Mouse (Mus musculus): Measurements from ENCODE around the gene Ydjc.
"Not testable (repeated sequence)": the region's sequence is repeated elsewhere in the genome, so short reads cannot be mapped to it uniquely, and the experiment has no call there.

Gene Ydjc

GRCm38 (mm10) chr16:17151874-17152273 lies 7.5 kb downstream of the Ydjc start:
- no peak for DNase-seq (ENCODE audit: low spot score)

DNA sequence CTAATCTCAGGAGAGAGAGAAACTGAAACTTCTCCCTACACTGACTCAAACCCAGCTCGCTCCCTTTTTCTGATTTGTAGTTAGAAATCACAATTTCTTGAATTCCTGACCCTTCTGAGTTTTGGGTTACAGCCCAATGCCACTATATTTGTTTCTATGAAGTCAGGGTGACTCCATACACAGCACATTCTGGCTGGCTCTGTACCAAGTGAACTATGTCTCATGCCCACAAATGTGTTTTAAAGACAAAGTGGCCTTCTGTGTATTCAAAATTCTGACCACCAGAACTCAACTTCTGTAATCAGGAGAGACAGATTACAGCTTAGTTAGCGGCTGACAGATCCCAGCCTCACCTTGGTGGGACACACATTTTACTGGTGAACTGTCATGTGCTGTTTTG lies 9.9 kb downstream of the Ydjc start:
- no peak for DNase-seq (ENCODE audit: low spot score)

GRCm38 (mm10) chr16:17165478-17165877 lies 21.1 kb downstream of the Ydjc start:
- not testable (repeated sequence) for DNase-seq (ENCODE audit: low spot score)

GRCm38 (mm10) chr16:17167179-17167578 lies 22.8 kb downstream of the Ydjc start:
- DNase-seq (ENCODE audit: low spot score), result no peak

DNA sequence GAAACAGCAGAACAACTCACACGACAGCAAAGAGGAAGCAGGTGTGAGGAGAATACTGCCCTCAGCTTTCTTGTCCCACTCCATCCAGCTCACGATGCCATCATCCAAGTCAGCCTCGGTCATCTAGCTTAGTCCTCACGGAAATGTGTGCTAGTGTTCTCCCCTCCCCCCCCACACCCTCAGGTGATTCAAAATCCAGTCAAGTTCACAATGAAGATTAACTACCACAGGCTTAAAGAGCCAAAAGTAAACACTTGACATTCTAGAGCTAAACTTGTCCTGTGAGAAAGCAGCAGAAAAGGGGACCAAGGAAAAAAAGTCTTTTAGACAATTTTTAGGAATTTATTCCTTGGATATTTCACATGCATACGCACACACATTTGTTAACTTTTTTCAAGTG lies 23.6 kb downstream of the Ydjc start:
- no peak for DNase-seq (ENCODE audit: low spot score)

- no peak for DNase-seq (ENCODE audit: low spot score)
Measured at GRCm38 (mm10) chr16:17175765-17176164, 31.3 kb downstream of the Ydjc start.

DNA sequence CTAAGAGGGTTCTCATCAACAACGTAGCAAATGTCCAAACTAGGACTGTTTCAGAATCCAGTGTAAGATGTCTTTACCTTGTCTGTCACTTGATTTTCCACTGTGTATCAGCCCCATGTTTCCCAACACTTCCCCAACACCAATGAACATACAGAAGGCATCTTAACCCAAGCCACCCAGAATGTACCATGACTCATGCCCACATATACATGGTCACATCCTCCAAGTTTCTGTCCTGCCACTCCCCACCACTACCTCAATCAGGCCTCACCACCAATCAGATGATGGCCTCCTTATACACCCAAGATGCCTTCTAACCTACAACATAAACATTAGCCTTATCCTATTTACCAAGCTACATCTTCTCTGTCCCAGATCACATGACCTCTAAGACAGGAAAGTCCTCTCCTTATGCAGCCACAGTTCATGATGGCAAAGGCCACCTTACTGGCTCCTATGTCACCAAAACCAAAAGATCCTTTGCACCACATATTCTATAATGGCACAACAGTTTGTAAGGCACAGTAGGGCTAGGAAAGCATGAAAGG lies 33.3 kb downstream of the Ydjc start:
- DNase-seq (ENCODE audit: low spot score), result no peak

GRCm38 (mm10) chr16:17179706-17180105 lies 35.3 kb downstream of the Ydjc start:
- no peak for DNase-seq (ENCODE audit: low spot score)

DNA sequence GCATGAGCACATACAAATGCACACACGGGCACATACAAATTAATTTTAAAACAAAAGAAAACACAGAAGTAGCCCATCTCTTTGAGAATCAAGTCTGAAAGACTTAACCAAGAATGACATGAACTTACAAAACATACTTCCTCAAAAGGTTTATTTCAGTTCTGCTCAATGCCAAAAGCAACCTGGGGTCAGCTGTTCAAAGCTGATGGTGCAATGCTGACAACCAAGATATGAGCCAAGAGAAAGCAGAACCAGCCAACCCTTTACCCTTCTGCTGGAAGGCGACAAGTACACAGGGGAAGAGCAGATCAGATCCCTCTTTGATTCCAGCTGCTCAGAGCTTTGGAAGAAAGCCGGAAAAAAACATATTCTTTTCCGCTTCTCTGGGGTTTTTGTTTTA lies 37.0 kb downstream of the Ydjc start:
- no peak for DNase-seq (ENCODE audit: low spot score)

- DNase-seq (ENCODE audit: low spot score), result no peak
Measured at GRCm38 (mm10) chr16:17182136-17182535, 37.7 kb downstream of the Ydjc start.

DNA sequence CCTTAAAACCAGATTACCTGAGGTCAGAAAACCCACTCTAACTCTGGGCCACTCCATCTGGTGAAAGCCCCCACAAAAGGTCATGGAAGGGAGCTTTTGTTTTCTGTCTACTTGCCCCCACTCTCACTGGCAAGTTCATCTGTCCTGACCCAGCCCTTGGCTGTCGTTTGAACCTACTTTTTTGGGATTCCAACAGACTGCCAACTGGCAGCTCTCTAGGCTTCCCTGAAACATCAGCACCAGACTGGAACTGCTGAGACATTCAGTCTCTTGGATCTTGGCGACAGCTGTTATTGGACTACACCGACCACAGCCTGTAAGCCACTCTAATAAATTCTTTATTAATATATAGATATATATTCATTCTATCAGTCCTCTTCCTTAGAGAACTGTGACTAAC lies 38.6 kb downstream of the Ydjc start:
- DNase-seq (ENCODE audit: low spot score), result no peak

DNA sequence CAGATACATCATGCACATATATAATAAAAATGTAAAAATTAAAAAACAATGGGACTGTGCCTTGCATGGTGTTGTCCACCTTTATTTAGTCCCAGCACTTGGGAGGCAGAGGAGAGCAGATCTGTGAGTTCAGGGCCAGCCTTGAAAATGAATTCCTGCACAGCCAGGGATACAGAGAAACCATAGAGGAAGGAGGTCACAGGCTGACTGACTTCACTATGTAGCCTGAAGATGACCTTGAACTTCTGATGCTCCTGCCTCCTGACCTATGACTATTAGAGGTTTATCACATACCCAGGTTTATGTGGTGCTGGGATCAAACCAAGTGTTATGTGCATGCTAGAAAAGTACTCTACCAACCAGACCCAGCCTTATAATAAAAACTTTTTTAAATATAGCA lies 41.1 kb downstream of the Ydjc start:
- no peak for DNase-seq (ENCODE audit: low spot score)

DNA sequence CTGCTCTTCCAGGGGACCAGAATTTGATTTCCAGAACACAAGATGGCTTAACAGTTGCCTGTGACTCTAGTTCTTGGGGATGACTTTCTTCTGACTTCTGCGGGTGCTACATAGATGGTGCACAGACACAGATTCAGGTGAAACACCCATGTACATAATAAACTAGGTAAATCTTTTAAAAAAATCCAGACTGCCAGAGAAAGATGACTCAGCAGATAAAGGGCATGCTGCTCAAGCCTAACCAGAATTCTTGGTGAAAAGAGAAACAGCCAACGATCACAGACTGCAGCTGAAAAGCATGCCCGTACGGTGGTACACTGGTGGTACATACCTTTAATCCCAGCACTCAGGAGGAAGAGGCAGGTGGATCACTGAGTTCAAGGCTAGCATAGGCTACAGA lies 49.4 kb downstream of the Ydjc start:
- no peak for DNase-seq (ENCODE audit: low spot score)

GRCm38 (mm10) chr16:17200121-17200952 lies 55.9 kb downstream of the Ydjc start:
- DNase-seq (ENCODE audit: low spot score), result peak; percentile 36

GRCm38 (mm10) chr16:17200953-17201707 lies 56.7 kb downstream of the Ydjc start:
- DNase-seq (ENCODE audit: low spot score), result peak; percentile 80

DNA sequence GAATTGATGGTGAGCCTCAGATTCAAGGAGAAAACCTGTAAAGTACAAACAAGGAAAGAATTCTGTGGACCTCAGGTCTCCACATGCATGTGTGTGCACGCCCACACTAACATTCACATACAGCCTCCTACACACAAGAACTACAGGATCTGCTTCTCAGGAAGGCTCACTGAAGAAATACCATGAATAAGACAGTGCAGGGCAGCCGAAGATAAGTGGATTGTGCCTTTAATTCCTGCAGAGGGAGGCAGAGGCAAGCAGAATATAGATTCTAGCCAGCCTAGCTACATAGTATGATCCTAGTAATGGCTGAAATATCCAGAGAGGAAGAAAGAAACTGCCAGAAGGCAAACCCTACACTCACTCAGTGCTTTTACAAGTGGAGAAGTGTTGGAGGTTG lies 57.6 kb downstream of the Ydjc start:
- peak; percentile 33 for DNase-seq (ENCODE audit: low spot score)

DNA sequence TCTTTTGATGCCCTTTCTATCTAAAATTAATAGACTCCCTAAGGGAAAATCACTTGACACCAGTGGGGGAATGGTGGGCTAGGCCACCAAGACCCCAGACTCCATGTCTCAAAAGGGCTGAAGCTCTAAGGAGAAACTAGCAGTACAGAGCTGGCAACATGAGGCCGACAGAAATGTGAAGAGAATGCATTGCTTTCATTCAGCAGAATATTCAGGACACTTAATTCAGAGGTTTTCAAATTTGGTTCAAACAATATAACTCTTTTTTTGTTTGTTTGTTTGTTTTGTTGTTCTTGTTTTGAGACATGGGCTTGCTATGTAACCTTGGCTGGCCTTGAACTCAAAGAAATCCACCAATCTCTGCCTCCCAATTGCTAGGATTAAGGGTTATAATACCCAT lies 58.1 kb downstream of the Ydjc start, which contains the start of gene Ube2l3:
Gene Ube2l3 (minus strand): TSS at position 101 of the 400 bp plus-strand sequence.
- no peak for DNase-seq (ENCODE audit: low spot score)

- peak; percentile 57 for DNase-seq (ENCODE audit: low spot score)
Measured at GRCm38 (mm10) chr16:17204990-17205389, 60.6 kb downstream of the Ydjc start.

DNA sequence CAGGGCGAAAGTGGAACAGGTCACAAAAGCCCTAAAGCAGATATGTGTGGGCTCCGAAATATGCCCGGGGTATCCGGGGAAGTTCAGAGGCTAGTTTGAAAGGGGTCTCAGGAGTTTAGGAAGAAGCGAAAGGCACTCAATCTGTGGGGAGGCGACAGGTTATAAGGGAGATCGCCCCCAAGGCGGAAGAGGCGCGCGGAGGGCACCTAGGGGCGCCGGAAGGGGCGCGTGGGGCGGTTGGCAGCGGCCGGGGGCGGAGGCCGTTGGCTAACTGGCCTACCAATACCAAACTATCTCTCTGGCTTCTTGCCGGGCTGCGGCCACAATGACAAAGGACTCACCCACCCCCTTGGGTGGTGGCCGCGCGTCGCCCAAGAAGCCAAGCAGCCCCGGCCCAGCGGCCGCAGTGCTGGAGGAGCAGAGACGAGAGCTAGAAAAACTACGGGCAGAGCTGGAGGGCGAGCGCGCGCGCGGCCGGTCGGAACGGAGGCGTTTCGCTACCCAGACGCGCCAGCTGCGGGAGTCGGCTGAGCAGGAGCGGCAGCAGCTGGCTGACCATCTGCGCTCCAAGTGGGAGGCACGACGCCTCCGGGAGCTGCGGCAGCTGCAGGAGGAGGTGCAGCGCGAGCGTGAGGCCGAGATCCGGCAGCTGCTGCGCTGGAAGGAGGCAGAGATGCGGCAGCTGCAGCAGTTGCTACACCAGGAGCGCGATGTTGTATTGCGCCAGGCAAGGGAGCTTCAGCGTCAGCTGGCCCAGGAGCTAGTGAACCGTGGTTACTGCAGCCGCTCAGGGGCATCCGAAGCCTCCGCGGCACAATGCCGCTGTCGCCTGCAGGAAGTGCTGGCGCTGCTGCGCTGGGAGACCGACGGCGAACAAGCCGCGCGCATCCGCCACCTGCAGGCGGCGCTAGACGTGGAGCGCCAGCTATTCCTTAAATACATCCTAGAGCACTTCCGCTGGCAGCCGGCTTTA lies 64.3 kb downstream of the Ydjc start, which contains the start of gene Rimbp3:
Gene Rimbp3 (plus strand): TSS at position 215 of the 973 bp plus-strand sequence.
- DNase-seq (ENCODE audit: low spot score), result peak; percentile 78

GRCm38 (mm10) chr16:17209404-17209960 lies 65.1 kb downstream of the Ydjc start:
- no peak for DNase-seq (ENCODE audit: low spot score)

Data from c-Kit-positive CD71-positive TER-119-positive erythroid progenitor cells, embryonic 14.5 days (primary cell).